Mouse (Mus musculus) thymus, postnatal 0 days (tissue): Measurements from ENCODE around the gene Il25. TPM values are rescaled to one million over a fixed set of nuclear protein-coding genes. Genes with fewer than 3 reads are reported as not detected.
"Not testable (repeated sequence)": the region's sequence is repeated elsewhere in the genome, so short reads cannot be mapped to it uniquely, and the experiment has no call there.

ENCODE experiments used
- DNase-seq: peaks from one replicate; pipeline ENCODE4 v3.0.0-alpha.2; 2015; ENCODE audit warnings: low spot score
- polyA plus RNA-seq: library from polyadenylated mRNA; unstranded; fragments of >200 nt; fragmentation: Nextera tagmentation; extraction: Ambion mirVana; gene quantifications from 2 replicates; pipeline ENCODE4 v1.2.1, GENCODE M21; 2015

Gene Il25
- polyA plus RNA-seq, 1 experiment from 2014 or later: not detected

DNA sequence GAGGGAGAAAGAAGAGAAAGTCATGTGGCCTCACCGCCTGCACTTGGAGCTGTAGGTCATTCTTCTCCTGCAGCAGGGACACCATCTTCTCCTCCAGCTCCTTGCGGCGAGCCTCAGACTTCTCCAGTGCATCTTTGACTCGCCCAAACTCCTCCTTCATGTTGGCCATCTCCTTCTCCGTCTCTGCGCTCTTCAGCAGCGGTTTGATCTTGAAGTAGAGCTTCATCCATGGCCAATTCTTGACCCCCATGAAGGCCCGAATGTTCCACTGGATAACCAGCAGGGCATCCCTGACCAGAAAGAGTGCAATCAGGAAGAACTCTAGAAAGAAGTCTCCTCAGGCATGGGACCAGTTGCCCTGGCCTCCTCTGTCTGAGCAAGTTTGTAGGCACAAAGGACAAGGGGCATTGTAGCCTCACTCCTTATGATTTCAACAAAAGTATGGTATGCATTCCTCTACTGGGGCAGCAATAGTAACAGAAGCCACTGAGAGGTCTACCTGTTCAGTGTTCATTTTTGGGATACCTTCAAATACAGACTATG, 21.2 kb downstream of the Il25 start:
- DNase-seq: no peak

DNA sequence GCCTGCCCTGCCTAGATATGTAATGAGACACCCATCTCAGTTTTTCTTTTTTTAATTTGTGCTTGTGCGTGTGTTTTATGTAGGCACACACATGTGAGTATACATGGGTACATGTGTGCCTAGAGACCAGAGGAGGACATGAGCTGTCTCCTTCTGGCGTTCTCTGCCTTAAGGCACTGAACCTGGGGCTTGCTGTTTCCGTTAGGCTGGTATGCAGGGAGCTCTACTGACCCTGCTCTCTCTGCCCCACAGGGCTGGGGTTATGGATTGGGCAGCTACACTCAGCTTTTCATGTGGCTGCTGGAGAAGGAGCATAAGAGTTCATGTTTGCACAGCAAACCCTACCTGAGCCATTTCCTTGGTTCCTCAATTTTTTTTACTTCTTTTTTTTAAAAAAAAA, 22.0 kb downstream of the Il25 start:
- DNase-seq: no peak

DNA sequence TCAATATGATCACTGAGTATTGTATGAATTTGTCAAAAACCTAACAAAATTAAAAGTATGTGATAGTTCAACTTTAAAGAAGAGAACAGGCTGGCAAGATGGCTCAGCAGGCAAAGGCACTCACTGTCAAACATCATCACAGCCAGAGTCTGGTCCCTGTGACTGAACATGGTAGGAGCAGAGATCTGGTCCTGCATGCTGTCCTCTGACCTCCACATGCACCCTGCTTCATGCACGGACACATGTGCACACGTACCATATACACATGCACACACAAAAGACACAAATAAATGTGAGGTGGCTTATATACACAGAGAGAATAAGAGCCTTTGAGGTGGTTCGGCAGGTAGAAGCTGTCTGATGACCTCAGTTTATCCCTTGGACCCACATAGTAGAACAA, 23.0 kb downstream of the Il25 start:
- no peak for DNase-seq

- no peak for DNase-seq
Measured at GRCm38 (mm10) chr14:54956533-54956932, 24.0 kb downstream of the Il25 start.

DNA sequence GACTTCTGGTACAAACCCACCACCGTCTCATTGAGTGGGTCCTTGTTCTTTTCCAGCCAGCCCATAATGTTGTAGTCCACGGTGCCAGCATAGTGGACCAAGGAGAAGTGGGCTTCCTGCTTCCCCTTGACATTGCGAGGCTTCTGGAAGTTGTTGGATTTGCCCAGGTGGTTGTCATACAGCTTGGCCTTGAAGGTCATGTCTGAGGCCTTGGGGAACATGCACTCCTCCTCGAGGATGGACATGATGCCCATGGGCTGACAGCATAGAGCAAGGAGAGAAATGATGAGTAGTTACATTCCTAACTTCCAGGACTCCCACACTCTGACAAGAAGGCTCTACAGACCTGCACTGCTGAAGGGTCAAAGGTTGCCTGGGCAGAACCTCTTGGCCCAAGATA, 26.0 kb downstream of the Il25 start:
- DNase-seq: no peak

DNA sequence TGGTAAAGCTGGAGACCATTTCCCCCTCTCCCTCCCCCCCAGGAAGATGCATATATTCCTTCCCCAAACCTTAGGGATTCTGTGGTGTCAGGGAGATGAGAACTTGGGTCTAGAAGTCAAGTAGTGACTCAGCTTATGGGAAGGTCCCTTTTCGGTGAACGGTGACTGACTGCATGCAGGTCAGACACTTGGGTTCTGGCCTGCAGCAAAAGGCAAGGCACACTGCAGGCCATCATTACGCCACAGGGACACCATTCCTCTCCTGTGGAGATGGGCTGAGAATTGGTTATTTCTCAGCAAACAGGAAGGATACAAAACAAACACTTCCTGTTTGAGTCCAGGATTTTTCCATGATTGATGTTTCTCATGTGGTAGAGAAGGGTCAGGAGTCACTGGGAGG, 26.7 kb downstream of the Il25 start:
- no peak for DNase-seq

- DNase-seq: not testable (repeated sequence)
Measured at GRCm38 (mm10) chr14:54959853-54960613, 27.5 kb downstream of the Il25 start.

- peak; percentile 28 for DNase-seq
Measured at GRCm38 (mm10) chr14:54960769-54961168, 28.3 kb downstream of the Il25 start.

GRCm38 (mm10) chr14:54961487-54961886, 29.0 kb downstream of the Il25 start:
- DNase-seq: no peak

GRCm38 (mm10) chr14:54962714-54963113, 30.2 kb downstream of the Il25 start:
- no peak for DNase-seq

DNA sequence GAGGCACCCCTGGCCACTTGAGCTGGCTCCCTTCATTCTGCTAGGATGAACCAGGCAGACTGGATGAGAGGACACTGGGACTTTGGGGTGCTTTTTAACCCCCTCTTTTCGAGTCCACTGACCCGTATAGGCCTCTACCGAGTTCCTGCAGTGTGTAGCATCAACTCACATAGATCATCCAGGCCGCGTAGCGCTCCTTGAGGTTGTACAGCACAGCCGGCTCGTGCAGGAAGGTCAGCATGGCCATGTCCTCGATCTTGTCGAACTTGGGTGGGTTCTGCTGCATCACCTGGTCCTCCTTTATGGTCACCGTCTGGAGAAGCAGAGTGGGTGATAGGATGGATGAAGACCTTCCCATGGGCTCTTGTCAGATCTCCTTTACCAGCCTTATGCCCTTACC, 31.2 kb downstream of the Il25 start:
- DNase-seq: no peak

- DNase-seq: no peak
Measured at GRCm38 (mm10) chr14:54965044-54965443, 32.5 kb downstream of the Il25 start.

DNA sequence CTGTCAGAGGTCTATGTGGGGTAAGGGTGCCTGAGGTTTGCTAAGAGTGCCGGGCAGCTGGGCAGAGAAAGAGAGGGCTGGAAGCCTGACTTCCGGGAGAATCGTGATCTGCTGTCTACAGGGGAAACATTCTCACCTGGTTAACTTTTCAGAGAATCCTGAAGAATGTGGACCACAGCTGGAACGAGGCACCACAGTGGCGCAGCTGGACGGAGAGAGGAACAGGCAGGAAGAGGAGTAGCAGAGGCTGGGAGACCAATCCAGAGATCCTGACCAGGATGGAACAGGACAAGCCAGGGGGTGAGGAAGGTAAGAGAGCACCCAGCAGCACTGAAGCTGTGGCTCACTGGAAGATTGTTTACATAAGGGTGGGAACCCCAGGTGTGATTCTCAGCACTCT, 33.1 kb downstream of the Il25 start:
- no peak for DNase-seq

DNA sequence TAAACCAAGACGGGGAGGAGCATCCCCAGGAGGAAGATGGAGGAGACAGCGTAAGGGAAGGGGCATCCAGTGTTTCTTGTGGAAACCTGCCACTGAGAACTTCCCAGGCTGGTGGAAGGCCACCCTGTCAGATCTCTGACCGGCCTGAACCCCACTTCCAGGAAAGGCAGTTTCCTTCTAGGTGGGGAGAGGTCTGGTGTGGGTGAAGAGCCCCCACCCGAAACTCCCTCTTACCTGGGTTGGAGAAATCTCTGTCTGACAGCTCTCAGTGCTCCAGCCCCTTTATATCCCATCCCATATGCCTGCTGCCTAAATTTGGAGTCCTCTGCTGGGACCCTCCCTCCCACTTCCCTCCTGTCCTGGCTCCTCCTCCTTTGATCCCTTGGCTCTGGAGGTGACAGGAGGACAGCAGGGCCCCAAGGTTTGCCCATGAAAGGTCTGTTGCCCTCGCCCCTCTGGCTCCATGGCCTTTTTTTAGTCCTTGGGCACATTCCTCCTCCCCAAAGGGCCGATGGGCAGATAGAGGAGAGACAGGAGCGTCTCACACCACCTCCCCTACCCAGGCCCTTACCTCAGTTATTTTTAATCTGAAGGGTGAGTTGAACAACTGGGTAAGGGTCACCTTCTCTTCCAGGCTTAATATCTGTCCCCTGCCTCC, 34.0 kb downstream of the Il25 start, which contains the start of gene Myh6:
Myh6 (minus strand) TSS at position 608 of the 658 bp plus-strand sequence.
- DNase-seq: no peak

DNA sequence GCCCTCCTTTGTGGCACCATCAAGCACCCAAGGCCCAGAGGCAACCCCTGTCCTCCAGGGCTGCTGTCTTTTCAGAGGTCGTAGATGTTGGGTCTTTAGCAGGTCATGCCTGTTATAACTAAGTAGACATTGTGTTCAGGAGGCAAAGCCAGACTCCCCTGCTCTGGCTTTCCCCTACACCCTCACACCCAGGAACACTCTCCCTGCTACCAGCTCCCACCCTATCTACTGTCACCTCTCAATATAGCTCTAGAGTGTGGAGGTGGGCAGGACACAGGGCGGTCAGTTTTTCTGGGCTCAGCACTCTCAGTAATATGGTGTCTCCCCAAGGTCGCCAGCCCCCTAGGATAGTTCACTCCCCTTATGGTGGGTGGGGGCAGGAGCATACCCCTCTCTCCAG, 35.4 kb downstream of the Il25 start:
- DNase-seq: no peak

- no peak for DNase-seq
Measured at GRCm38 (mm10) chr14:54968344-54968743, 35.8 kb downstream of the Il25 start.

GRCm38 (mm10) chr14:54972786-54973185, 40.3 kb downstream of the Il25 start:
- DNase-seq: not testable (repeated sequence)

DNA sequence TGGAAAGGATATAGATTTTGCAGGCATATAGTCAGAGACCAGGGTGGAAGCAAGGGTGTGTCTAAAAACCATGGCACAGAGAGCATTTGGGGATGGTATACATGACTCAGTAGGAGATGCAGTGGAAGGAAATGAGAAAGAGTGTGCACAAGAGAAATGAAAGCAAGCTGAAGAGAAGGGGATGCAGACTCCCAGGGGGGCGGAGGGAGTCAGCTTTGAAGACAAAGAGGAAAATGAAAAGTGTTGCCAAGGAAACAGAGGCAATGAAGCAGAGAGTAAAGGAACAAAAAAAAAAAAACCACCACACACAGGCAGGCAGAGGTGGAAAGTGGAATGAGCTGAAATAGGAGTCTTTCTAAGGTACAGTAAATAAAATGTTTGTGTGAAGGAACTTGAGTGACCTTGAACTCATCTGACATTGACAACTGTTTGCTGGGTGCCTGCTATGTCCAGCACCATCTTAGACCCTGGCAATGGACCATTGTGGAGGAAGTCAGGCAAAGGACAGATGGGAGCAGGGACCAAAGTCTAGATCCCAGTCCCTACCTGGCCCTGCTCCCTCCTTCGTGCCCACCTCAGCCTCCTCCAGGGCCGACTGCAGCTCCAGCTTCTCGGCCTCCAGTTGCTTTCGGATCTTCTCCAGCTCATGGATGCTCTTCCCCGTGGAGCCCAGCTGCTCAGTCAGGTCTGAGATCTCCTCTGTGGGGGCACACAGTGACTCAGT, 41.7 kb downstream of the Il25 start:
- no peak for DNase-seq

DNA sequence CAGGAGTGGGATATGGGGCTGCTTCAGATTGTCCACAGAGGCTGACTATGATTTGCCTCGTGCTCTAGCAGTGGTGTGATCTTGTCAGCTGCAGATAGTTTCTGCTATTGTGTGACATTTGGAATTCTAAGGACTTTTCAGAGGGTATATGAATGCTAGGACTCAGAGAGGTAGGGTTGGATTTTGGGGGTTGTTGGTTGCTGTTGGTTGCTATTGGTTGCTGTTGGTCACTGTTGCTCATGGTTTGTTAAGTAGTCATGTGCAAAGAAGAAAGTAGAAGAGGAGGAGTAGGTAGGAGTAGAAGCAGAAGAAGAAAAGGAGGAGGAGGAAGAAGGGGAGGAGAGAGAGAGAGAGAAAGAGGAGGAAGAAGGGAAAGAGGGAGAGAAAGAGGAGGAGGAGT, 44.1 kb downstream of the Il25 start, which contains the start of gene Gm17428:
Gm17428 (plus strand) TSS at position 301 of the 400 bp plus-strand sequence.
- DNase-seq: no peak

GRCm38 (mm10) chr14:54978664-54979063, 46.2 kb downstream of the Il25 start:
- no peak for DNase-seq

GRCm38 (mm10) chr14:54981934-54982333, 49.4 kb downstream of the Il25 start:
- DNase-seq: no peak
